Mouse (Mus musculus) adrenal gland, adult 2 months (tissue): ENCODE measurements around the gene Uimc1. TPM values are rescaled to one million over a fixed set of nuclear protein-coding genes. Genes with fewer than 3 reads are reported as not detected.

ENCODE experiments used
- DNase-seq: peaks from one replicate; pipeline ENCODE4 v3.0.0; 2021
- polyA plus RNA-seq: library from polyadenylated mRNA; depleted of rRNA; stranded (reverse); fragments of >200 nt; gene quantifications from 2 replicates; pipeline ENCODE4 v1.2.3, GENCODE M21; 2012; rRNA removed
- total RNA-seq, 2 experiments: library from RNA; stranded (reverse); gene quantifications; 2 replicates each; pipeline ENCODE4 v1.2.3; 2021

Gene Uimc1
- total and polyA plus RNA-seq, 3 experiments: 0.84 to 27.0 (median 24.3) TPM

DNA sequence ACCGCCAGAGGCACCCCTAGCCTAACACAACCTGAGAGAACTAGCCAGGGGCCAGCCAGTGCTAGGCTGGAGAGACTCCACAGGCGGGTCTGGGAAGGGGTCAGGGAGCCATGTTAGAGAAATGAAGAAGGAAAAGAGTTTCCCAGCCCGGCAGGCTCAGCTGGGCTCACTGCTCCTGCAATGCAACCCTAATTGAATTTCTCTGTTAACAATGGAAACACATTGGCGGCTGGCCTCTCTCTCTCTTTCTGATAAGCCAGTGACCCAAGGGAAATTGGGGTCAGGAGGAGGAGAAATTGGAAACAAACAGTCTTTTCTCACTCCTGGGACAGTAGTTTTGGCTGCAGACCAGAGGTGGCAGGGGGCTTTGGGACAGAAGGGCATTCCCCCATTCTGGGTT lies 105.5 kb downstream of the Uimc1 start:
- DNase-seq: no peak

DNA sequence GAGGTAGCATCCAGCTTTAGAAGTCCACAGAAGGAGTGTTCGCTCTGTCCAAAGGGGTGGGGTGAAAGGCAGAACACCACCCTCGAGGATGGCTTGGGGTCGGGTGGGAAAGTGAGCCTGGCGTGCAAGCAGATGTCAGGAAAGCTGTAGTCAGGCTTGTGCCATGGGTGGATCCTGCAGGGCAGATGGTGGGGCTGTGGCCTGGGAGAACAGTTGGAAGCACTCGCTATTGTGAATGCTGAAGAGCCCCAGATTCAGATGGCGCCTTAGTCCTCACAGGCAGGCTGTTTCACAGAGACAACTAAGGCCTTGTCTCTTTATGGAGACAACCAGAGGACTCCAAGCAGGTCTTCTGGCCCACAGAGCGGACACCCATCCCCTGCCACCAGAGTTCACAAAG lies 107.9 kb downstream of the Uimc1 start:
- no peak for DNase-seq

GRCm38 (mm10) chr13:54988181-54988760 lies 111.8 kb downstream of the Uimc1 start:
- peak; percentile 17 for DNase-seq

- no peak for DNase-seq
These were observed 112.7 kb downstream of the Uimc1 start for GRCm38 (mm10) chr13:54987405-54987804.

- no peak for DNase-seq
These were observed 116.5 kb downstream of the Uimc1 start for GRCm38 (mm10) chr13:54983614-54984013.

DNA sequence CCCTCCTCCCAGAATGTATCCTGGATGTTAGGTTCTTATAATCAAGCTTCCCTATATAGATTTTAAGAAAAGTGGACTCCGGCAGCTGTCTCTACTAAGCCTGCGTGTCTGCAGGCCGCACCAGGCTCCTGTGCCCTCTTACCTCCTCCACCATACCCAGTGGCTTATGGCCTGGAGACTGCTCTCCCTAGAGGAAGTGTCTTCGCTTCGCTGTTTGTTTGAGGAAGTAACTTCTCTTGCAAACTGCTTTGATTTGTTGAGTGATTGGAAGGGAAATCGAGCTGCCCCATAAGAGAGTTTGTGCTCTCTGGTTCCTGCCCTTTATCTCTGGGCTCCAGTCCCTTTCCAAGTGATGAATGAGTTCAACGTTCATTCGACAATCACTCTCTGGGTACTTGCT lies 117.1 kb downstream of the Uimc1 start:
- DNase-seq: no peak

DNA sequence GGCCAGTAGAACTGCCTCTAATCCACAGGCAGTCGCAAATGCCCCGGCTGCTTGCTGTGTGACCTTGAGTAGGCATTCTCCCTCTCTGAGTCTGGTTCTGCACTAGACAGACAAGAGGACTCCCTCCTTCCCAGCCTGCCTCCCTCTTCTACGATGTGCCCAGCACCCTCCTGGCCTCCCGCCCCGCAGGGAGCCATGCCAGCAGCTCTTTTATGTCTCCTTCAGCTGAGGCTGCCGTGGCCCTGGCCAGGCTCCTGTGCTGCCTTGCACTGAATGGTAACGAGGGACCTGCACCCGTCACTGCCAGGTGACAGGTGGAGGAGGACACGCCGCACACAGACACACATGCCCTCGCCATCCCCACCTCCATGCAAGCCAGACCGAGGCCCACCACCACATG lies 119.1 kb downstream of the Uimc1 start:
- DNase-seq: peak; percentile 46

- DNase-seq: peak; percentile 11
These were observed 121.3 kb downstream of the Uimc1 start for GRCm38 (mm10) chr13:54978804-54979203.

Other genes starting within 250 kb of the Uimc1 start
- gene Unc5a, start 150.9 kb downstream of the Uimc1 start, total RNA-seq: 1 to 10 TPM; 7.2 to 9.1 TPM
- 26.5 and 27.9 TPM in 2 replicates for gene Unc5a, start 150.9 kb downstream of the Uimc1 start, polyA plus RNA-seq
- 1 to 10 TPM; 1.2 to 2.5 TPM for gene Hk3, start 78.9 kb downstream of the Uimc1 start, total RNA-seq
- 1.7 and 1.9 TPM in 2 replicates for gene Hk3, start 78.9 kb downstream of the Uimc1 start, polyA plus RNA-seq
- gene Zfp346, start 5.0 kb upstream of the Uimc1 start, total RNA-seq: 10 to 100 TPM; 44.3 to 60.0 TPM
- 25.5 and 30.6 TPM in 2 replicates for gene Zfp346, start 5.0 kb upstream of the Uimc1 start, polyA plus RNA-seq
- gene Gm17617, start 33.2 kb upstream of the Uimc1 start, total RNA-seq: not detected
- not detected in 2 replicates for gene Gm17617, start 33.2 kb upstream of the Uimc1 start, polyA plus RNA-seq
- 10 to 100 TPM; 29.4 to 41.2 TPM for gene Fgfr4, start 52.3 kb upstream of the Uimc1 start, total RNA-seq
- gene Fgfr4, start 52.3 kb upstream of the Uimc1 start, polyA plus RNA-seq: 46.5 and 82.7 TPM in 2 replicates
- 10 to 100 TPM; 76.6 to 96.6 TPM for gene Nsd1, start 109.5 kb upstream of the Uimc1 start, total RNA-seq
- 10.6 and 13.9 TPM in 2 replicates for gene Nsd1, start 109.5 kb upstream of the Uimc1 start, polyA plus RNA-seq
- gene Prelid1, start 220.2 kb upstream of the Uimc1 start, total RNA-seq: 100 to 1,000 TPM; 160 to 164 TPM
- 279 and 328 TPM in 2 replicates for gene Prelid1, start 220.2 kb upstream of the Uimc1 start, polyA plus RNA-seq
- 10 to 100 TPM; 39.3 to 70.0 TPM for gene Rab24, start 221.6 kb upstream of the Uimc1 start, total RNA-seq
- 91.7 and 105 TPM in 2 replicates for gene Rab24, start 221.6 kb upstream of the Uimc1 start, polyA plus RNA-seq
- gene Mxd3, start 229.5 kb upstream of the Uimc1 start, total RNA-seq: 1 to 10 TPM; 1.2 to 1.7 TPM
- 5.5 and 6.4 TPM in 2 replicates for gene Mxd3, start 229.5 kb upstream of the Uimc1 start, polyA plus RNA-seq